Mouse (Mus musculus) midbrain, embryonic 14.5 days (tissue): ENCODE data around the gene Maml3. TPM values are rescaled to one million over a fixed set of nuclear protein-coding genes. Genes with fewer than 3 reads are reported as not detected.

ENCODE experiments used
- ATAC-seq: fragments of 200-750 bp; cut with Nextera tagmentation; 2 replicates; pipeline ENCODE4 v1.8.0; 2017; ENCODE audit warnings: moderate number of reproducible peaks, moderate library complexity; ENCODE audit not compliant: low FRiP score, low TSS enrichment
- DNase-seq: peaks from one replicate; pipeline ENCODE4 v3.0.0-alpha.2; 2015
- H3K27ac ChIP-seq: fragments of 300-500 bp; sonication (generic); replicated peaks from 2 replicates; pipeline ENCODE4 v1.5.1; 2014; ENCODE audit warnings: mild to moderate bottlenecking, low read depth, low read length, moderate library complexity
- H3K27me3 ChIP-seq: fragments of 300-500 bp; sonication (generic); 2 replicates; pipeline ENCODE4 v1.6.1; 2014; ENCODE audit warnings: low read length, control low read depth, mixed read lengths; ENCODE audit not compliant: control insufficient read depth, insufficient read depth
- H3K36me3 ChIP-seq: fragments of 300-500 bp; sonication (generic); 2 replicates; pipeline ENCODE4 v1.6.1; 2014; ENCODE audit warnings: low read length, control low read depth; ENCODE audit not compliant: control insufficient read depth, insufficient read depth
- H3K4me1 ChIP-seq: fragments of 300-500 bp; sonication (generic); 2 replicates; pipeline ENCODE4 v1.6.1; 2014; ENCODE audit warnings: mild to moderate bottlenecking, antibody characterized with exemption, low read length, control low read depth; ENCODE audit not compliant: control insufficient read depth, insufficient read depth
- H3K4me2 ChIP-seq: fragments of 300-500 bp; sonication (generic); 2 replicates; pipeline ENCODE4 v1.6.1; 2014; ENCODE audit warnings: mild to moderate bottlenecking, low read length, moderate library complexity
- H3K4me3 ChIP-seq: fragments of 300-500 bp; sonication (generic); replicated peaks from 2 replicates; pipeline ENCODE4 v1.5.1; 2014; ENCODE audit warnings: low read depth, low read length
- H3K9ac ChIP-seq: fragments of 300-500 bp; sonication (generic); replicated peaks from 2 replicates; pipeline ENCODE4 v1.6.1; 2014; ENCODE audit warnings: mild to moderate bottlenecking, low read length, moderate library complexity
- H3K9me3 ChIP-seq: fragments of 300-500 bp; sonication (generic); 2 replicates; pipeline ENCODE4 v1.6.1; 2016; ENCODE audit warnings: low read length, control low read depth, mixed read lengths; ENCODE audit not compliant: control insufficient read depth
- WGBS: fragments of 180-500 bp; shearing (Covaris S2); extraction: QIAGEN DNeasy Blood & Tissue Kit; methylation state at CpG from one replicate; pipeline ENCODE4 v1.1.7; 2014; 5-methylcytosine and 5-hydroxymethylcytosine counted together
- polyA plus RNA-seq: library from polyadenylated mRNA; unstranded; fragments of >200 nt; fragmentation: Nextera tagmentation; extraction: Ambion mirVana; gene quantifications from 2 replicates; pipeline ENCODE4 v1.2.1, GENCODE M21; 2014

The Maml3 gene
- polyA plus RNA-seq, 1 experiment from 2014 or later, result 10.3 TPM

DNA sequence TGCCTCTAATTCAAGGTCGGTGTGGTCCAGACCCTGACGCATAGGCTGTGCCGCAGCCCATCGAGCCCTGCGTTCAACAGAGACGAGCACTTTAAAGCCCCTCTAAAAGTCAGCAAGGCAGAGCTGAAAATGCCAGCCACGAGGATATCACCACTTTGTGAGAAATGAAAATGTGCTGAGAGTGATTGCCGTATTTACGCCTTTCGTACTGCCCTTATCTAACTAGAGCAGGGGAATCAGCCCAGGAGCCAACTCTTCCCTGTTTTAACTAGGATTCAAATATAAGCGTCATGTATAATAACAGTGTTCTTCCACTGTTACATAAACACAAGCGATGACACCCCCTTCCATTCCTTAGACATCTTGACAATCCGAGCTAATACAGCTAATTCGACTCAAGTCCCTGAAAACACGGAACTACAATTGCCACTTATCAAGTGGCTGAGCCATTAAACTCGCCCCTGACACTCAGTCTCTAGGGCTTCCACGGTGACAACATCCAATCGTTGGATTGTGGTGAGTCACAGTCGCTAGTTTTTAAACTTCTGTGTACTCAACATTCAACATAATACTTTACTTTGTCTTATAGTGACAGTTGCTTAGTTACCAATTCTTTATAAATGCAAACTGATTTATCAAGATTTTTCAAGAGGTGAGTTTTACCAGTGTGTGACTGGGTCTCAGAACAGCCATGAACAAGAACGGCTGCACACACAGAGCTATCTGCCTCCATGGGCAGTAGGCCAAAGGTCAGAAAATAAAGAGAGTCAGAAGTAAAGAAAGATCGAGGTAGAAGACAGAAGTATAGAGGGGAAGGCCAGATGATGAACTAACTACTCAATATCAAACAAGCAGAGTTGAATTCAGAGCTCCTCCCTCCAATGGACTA is 106.1 kb downstream of the Maml3 start:
- DNase-seq (no peak), ATAC-seq (no peak)
- peaks cover 7% of the 10 kb centered on the region; the same call in 1 of the 2 replicates for H3K4me1 ChIP-seq
- H3K4me2 ChIP-seq, result no peak overlapping the region
- H3K4me3 ChIP-seq, result no peak overlapping the region
- no peaks in the 10 kb centered on the region for H3K27me3 ChIP-seq
- H3K9me3 ChIP-seq, result no peaks in the 10 kb centered on the region
- H3K27ac ChIP-seq, result peak overlapping the region; percentile 37; the same call in 1 of the 2 replicates
- H3K9ac ChIP-seq, result no peak overlapping the region
- H3K36me3 ChIP-seq, result no peaks in the 10 kb centered on the region
- 74% methylated on average over 21 of the region's 21 CpGs for WGBS

DNA sequence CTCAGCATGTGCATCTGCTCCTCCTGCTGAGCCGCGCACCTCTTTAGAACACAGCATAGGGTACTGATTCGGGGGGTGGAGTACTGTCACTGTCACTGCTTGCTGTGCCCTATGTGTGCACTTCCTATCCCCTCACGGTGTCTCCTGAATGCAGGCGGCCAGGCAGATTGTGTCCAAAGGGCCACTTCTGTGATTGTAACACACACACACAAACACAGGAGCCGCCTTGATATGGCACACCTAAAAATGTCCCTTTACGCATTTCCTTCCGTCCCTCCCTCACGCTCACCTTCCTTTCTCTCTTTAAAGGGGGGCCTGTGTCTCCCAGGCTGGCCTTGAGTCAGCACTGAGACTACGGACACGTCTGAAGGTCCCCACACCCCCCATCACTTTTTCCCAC is 107.3 kb downstream of the Maml3 start:
- Histone ChIP-seq H3K27ac (no peak overlapping the region), H3K4me1 (peaks cover 7% of the 10 kb centered on the region; the same call in 1 of the 2 replicates), H3K4me2 (no peak overlapping the region), H3K9ac (no peak overlapping the region), H3K27me3 (no peaks in the 10 kb centered on the region), H3K4me3 (no peak overlapping the region), H3K9me3 (no peaks in the 10 kb centered on the region), H3K36me3 (no peaks in the 10 kb centered on the region)
- DNase-seq (no peak), ATAC-seq (no peak)
- WGBS, result 86% methylated on average over 11 of the region's 11 CpGs

DNA sequence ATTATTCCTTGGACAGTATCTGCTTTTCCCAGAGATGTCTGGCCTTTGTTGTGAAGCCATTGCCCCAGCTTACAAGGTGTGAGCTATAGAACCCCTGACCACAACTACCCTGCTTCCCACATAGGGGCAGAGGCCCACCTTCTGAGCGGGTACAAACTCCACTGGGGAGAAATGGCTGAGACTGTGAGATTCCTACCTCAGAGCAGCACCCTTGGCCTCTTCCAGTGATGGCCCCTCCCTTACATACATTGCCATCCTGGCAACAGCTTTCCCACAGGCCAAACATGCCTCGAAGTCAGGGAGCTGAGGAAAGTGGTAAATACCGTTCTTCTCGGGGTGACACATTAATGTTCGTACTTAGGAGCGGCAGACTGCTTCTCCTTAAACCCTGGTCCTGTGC is 118.4 kb downstream of the Maml3 start:
- ATAC-seq (no peak), DNase-seq (no peak)
- H3K27ac ChIP-seq, result no peak overlapping the region
- no peaks in the 10 kb centered on the region for H3K27me3 ChIP-seq
- H3K9me3 ChIP-seq, result no peaks in the 10 kb centered on the region
- 0 out of 2 replicates have a peak overlapping the region, but pooled peaks have one; percentile 1 for H3K9ac ChIP-seq
- no peak overlapping the region for H3K4me3 ChIP-seq
- no peak overlapping the region for H3K4me2 ChIP-seq
- H3K4me1 ChIP-seq, result peaks cover 19% of the 10 kb centered on the region
- WGBS, result 77% methylated on average over 6 of the region's 6 CpGs
- H3K36me3 ChIP-seq, result no peaks in the 10 kb centered on the region

DNA sequence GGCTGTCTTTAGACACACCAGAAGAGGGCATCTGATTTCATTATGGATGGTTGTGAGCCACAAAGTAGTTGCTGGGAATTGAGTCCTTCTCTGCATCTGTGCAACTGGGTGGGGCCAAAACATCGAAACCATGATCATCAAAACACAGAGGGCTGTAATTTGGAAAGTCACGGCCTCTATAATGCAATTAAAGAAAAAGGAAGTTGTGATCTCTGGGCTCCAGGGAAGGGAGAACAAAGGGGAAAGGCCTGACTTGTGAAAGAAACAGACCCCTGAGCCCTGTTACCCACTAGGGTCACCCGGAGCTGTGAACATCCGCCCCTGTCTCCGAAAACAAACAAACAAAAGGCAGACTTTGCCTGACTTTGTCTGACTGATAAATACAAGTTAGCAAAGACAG is 123.4 kb downstream of the Maml3 start:
- Histone ChIP-seq H3K4me1 (peaks cover 11% of the 10 kb centered on the region), H3K9ac (no peak overlapping the region), H3K27ac (no peak overlapping the region), H3K4me2 (no peak overlapping the region), H3K27me3 (no peaks in the 10 kb centered on the region), H3K36me3 (no peaks in the 10 kb centered on the region), H3K4me3 (no peak overlapping the region), H3K9me3 (no peaks in the 10 kb centered on the region)
- no peak for ATAC-seq
- DNase-seq, result no peak
- WGBS, result 49% methylated on average over 5 of the region's 5 CpGs

DNA sequence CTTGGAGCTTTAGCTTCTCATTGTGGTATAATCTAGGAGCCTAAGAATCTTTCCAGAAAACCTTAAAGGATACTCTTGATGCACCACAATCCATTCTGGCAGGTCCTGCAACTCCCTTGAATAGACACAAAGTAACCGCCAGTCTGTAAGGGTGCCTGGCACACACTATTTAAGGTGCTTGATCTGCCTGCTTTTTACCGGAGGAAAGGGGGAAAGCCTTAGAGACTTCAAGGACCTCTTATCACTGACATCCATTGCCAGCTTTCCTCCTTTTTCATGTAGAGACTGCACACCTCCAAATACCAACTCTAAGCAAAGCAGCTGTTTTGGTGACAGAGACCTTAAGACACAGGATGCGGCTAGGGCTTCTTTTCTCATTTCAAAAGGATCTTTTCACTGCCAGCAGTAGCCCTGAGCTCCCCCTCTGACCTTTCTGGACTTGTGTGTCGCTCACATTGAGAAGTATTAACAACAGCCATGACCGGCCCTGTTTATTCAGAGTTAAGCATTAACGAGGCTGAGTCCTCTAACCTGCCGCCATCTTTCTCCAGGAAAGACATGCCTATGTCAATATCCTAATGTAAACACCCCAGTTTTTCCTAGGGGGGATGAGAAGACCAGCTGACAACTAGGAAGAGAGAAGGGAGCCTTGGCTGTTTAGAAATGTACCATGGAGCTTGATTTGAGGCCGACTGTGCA is 127.1 kb downstream of the Maml3 start:
- no peak overlapping the region for H3K9ac ChIP-seq
- H3K4me1 ChIP-seq, result no peaks in the 10 kb centered on the region
- DNase-seq, result no peak
- 48% methylated on average over 8 of the region's 8 CpGs for WGBS
- H3K27me3 ChIP-seq, result no peaks in the 10 kb centered on the region
- no peak for ATAC-seq
- no peaks in the 10 kb centered on the region for H3K36me3 ChIP-seq
- H3K4me3 ChIP-seq, result no peak overlapping the region
- H3K4me2 ChIP-seq, result no peak overlapping the region
- no peak overlapping the region for H3K27ac ChIP-seq
- no peaks in the 10 kb centered on the region for H3K9me3 ChIP-seq

DNA sequence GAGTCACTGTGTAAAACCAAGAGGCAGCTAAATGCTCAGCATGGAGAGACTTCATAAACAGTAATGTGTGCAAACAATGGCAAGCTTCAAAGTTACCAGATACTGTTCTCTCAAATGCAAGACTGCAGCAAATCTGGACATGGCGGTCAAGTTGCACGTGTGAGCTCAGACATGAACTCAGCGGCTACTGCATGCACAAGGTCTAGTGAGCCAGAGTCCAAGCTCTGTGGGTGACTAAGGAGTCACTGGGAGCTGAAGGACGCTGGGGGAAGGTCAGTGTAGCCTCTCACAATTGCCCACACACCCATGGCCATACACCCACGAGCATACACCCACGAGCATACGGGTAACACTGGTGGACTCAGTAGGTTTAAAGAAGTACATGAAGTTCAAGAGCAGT is 130.3 kb downstream of the Maml3 start:
- Histone ChIP-seq H3K4me2 (no peak overlapping the region), H3K27ac (no peak overlapping the region), H3K9ac (no peak overlapping the region), H3K36me3 (no peaks in the 10 kb centered on the region), H3K9me3 (no peaks in the 10 kb centered on the region), H3K4me3 (no peak overlapping the region), H3K27me3 (no peaks in the 10 kb centered on the region), H3K4me1 (no peaks in the 10 kb centered on the region)
- 96% methylated on average over 7 of the region's 7 CpGs for WGBS
- DNase-seq (no peak), ATAC-seq (no peak)

DNA sequence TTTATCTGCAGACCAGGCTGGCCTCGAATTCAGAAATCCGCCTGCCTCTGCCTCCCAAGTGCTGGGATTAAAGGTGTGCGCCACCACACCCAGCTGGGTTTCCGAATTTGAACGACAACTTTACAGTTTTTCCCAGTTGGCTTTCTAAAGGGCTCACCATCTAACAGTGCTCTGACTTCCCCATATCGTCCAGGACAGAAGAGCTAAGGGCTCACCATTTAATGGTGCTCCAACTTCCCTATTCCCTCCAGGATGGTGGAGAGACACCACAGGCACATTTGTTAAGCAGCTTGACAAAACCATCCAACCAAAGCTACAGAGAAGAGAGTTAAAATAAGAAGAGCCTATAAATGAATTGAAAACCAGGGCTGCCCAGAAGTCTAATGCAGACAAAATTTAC is 130.7 kb downstream of the Maml3 start:
- Histone ChIP-seq H3K27ac (no peak overlapping the region), H3K9me3 (no peaks in the 10 kb centered on the region), H3K4me2 (no peak overlapping the region), H3K27me3 (no peaks in the 10 kb centered on the region), H3K36me3 (no peaks in the 10 kb centered on the region), H3K9ac (no peak overlapping the region), H3K4me3 (no peak overlapping the region), H3K4me1 (no peaks in the 10 kb centered on the region)
- no peak for ATAC-seq
- 96% methylated on average over 6 of the region's 6 CpGs for WGBS
- no peak for DNase-seq

DNA sequence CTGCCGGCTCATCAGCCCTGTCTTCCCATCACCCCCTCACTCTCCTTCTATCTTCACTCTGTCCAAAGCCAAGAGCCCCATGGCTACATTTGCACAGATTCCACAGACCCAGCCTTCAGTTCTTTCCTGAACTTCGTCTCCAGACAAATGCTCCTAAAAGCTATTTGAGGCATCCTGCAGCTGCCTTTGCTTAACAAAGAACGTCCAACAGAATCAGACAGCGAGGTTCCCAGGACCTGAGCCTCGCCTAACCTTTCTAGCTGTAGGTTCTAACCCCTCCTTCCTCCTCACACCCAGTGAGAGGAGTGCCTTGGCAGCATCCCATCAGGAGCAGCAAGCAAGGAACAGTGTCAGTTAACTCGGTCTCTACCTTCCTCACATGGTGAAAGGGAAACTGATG is 132.3 kb downstream of the Maml3 start:
- ATAC-seq, result no peak
- WGBS, result 58% methylated on average over 6 of the region's 6 CpGs
- no peaks in the 10 kb centered on the region for H3K9me3 ChIP-seq
- no peak for DNase-seq
- H3K9ac ChIP-seq, result no peak overlapping the region
- H3K27me3 ChIP-seq, result no peaks in the 10 kb centered on the region
- 0 out of 2 replicates have a peak overlapping the region, but pooled peaks have one; percentile 45 for H3K27ac ChIP-seq
- no peak overlapping the region for H3K4me3 ChIP-seq
- H3K4me1 ChIP-seq, result 0 out of 2 replicates have a peak, but pooled peaks cover 4% of the 10 kb centered on the region
- no peaks in the 10 kb centered on the region for H3K36me3 ChIP-seq
- H3K4me2 ChIP-seq, result no peak overlapping the region
